Mouse (Mus musculus) heart, adult 2 months (tissue): ENCODE data around the gene Rassf3. TPM values are rescaled to one million over a fixed set of nuclear protein-coding genes. Genes with fewer than 3 reads are reported as not detected.

Source experiments
- DNase-seq, 2 experiments: peaks; one replicate each; pipeline ENCODE4 v3.0.0; 2021
- H3K27ac ChIP-seq: fragments of 200-600 bp; 2 replicates; pipeline ENCODE4 v1.8.1; 2022
- H3K27me3 ChIP-seq: fragments of 200-500 bp; 2 replicates; pipeline ENCODE4 v1.6.1; 2012; ENCODE audit warnings: mild to moderate bottlenecking, low read length, inconsistent platforms, mixed read lengths; ENCODE audit not compliant: control insufficient read depth, insufficient read depth
- H3K36me3 ChIP-seq: fragments of 200-500 bp; 2 replicates; pipeline ENCODE4 v1.6.1; 2012; ENCODE audit warnings: low read length, inconsistent platforms; ENCODE audit not compliant: control insufficient read depth, insufficient read depth
- H3K4me1 ChIP-seq: fragments of 200-500 bp; 2 replicates; pipeline ENCODE4 v1.6.1; 2011; ENCODE audit warnings: low read length; ENCODE audit not compliant: control insufficient read depth, insufficient read depth
- H3K4me3 ChIP-seq: fragments of 200-600 bp; 2 replicates; pipeline ENCODE4 v1.8.1; 2022
- H3K79me2 ChIP-seq: fragments of 200-500 bp; replicated peaks from 2 replicates; pipeline ENCODE4 v1.6.1; 2012; ENCODE audit warnings: mild to moderate bottlenecking, inconsistent platforms, low read length, moderate library complexity, mixed read lengths; ENCODE audit not compliant: control insufficient read depth, insufficient read depth
- H3K9ac ChIP-seq: fragments of 200-500 bp; 2 replicates; pipeline ENCODE4 v1.6.1; 2012; ENCODE audit warnings: low read depth, mild to moderate bottlenecking, control low read depth, inconsistent platforms, low read length, mixed read lengths
- CTCF ChIP-seq: fragments of 200-600 bp; IDR thresholded peaks from 2 replicates; pipeline ENCODE4 v1.8.1; 2022; ENCODE audit warnings: antibody characterized with exemption, mild to moderate bottlenecking, moderate library complexity
- EP300 ChIP-seq: fragments of 200-500 bp; IDR thresholded peaks from 2 replicates; pipeline ENCODE4 v1.6.1; 2011; ENCODE audit warnings: low read depth, low read length, control low read depth; ENCODE audit not compliant: insufficient read depth
- POLR2A ChIP-seq: fragments of 200-500 bp; IDR thresholded peaks from 2 replicates; pipeline ENCODE4 v1.6.1; 2011; ENCODE audit warnings: mild to moderate bottlenecking, low read depth, low read length, control low read depth; ENCODE audit not compliant: insufficient read depth
- WGBS: fragments of 180-500 bp; shearing (Covaris S2); methylation state at CpG from one replicate; pipeline ENCODE4 v1.1.7; 2018; 5-methylcytosine and 5-hydroxymethylcytosine counted together
- intact Hi-C: fragments of 180-260 bp; cut with DNase I; formaldehyde crosslinking; loops from one replicate; pipeline ENCODE4 v1.15.1; 2025
- polyA plus RNA-seq: library from polyadenylated mRNA; depleted of rRNA; stranded (reverse); fragments of >200 nt; gene quantifications from 2 replicates; pipeline ENCODE4 v1.2.3, GENCODE M21; 2012
- total RNA-seq, 2 experiments: library from RNA; stranded (reverse); gene quantifications; 2 replicates each; pipeline ENCODE4 v1.2.3; 2021

Rassf3 gene
- total and polyA plus RNA-seq, 3 experiments: 69.4 to 135 (median 134) TPM

- H3K4me1 ChIP-seq: peaks cover 45% of the 10 kb centered on the region
- H3K79me2 ChIP-seq: peaks cover 4% of the 10 kb centered on the region
- H3K27ac ChIP-seq: peak overlapping the region; percentile 93
- 11% methylated on average over 14 of the region's 14 CpGs for WGBS
- H3K4me3 ChIP-seq: peak overlapping the region; percentile 37
- intact Hi-C loops: loop anchor here (1.0 kb wide), 2 partner anchors 9 to 46 kb away; partner anchors contain the start of gene Rassf3
- DNase-seq: peak; percentile 70 to 73
- TF ChIP-seq POLR2A (peak; percentile 63), CTCF (no peak), EP300 (peak; percentile 94)
- H3K9ac ChIP-seq: peak overlapping the region; percentile 67
- H3K36me3 ChIP-seq: peaks cover 7% of the 10 kb centered on the region; the same call in 1 of the 2 replicates
- H3K27me3 ChIP-seq: no peaks in the 10 kb centered on the region
These were observed 46.0 kb downstream of the Rassf3 start for GRCm38 (mm10) chr10:121429981-121430682.

- 6% methylated on average over 8 of the region's 8 CpGs for WGBS
- Histone ChIP-seq H3K4me1 (peaks cover 45% of the 10 kb centered on the region), H3K36me3 (peaks cover 7% of the 10 kb centered on the region; the same call in 1 of the 2 replicates), H3K9ac (peak overlapping the region; percentile 67), H3K79me2 (peaks cover 4% of the 10 kb centered on the region), H3K27ac (peak overlapping the region; percentile 93), H3K4me3 (peak overlapping the region; percentile 37), H3K27me3 (no peaks in the 10 kb centered on the region)
- no peak for DNase-seq
- TF ChIP-seq POLR2A (no peak), CTCF (no peak), EP300 (no peak)
- intact Hi-C loops: no loop called here
These were observed 46.6 kb downstream of the Rassf3 start for GRCm38 (mm10) chr10:121429581-121429980.

GRCm38 (mm10) chr10:121429089-121429488 is 47.1 kb downstream of the Rassf3 start:
- Histone ChIP-seq H3K79me2 (peaks cover 4% of the 10 kb centered on the region), H3K4me3 (peak overlapping the region; percentile 37), H3K4me1 (peaks cover 47% of the 10 kb centered on the region), H3K9ac (no peak overlapping the region), H3K27me3 (no peaks in the 10 kb centered on the region), H3K27ac (peak overlapping the region; percentile 93), H3K36me3 (peaks cover 7% of the 10 kb centered on the region; the same call in 1 of the 2 replicates)
- intact Hi-C loops: no loop called here
- peak; percentile 64 to 70 for DNase-seq
- WGBS: 8% methylated on average over 2 of the region's 2 CpGs
- TF ChIP-seq POLR2A (peak; percentile 51; the same call in 1 of the 2 replicates), EP300 (peak; percentile 81), CTCF (no peak)

DNA sequence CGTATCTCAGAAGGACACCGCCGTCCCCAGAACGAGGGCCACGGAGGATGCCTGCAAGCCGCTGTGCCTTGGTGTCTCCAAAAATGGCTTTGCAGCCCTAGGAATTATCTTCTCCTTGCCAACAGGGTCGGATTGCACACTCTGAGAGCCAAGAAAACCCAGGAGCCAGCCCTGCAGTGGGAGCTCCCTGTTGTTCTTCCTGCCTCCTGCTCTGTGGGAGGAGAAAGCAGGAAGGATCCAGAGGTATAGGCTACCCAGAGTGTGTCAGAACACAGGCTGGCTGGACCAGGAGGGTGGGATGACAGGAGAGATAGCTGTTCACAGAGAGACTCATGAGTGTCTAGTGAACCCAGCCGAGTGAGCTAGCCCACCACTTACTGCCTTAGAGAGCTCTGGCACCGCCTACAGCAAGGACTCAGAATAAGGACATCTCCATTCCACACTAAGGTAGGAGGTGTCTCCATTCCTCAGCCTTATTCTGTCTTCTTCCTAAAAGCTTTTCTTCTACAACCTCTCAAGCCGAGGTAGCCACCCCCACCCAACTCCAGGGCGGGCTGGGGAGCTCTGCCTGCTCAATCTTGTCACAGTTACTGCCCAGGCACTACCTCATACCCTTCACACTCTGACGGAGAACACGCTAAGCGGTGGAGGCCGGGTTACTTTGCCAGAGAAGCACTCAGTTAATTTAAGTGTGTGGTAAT is 48.0 kb downstream of the Rassf3 start:
- peaks cover 5% of the 10 kb centered on the region for H3K79me2 ChIP-seq
- H3K27me3 ChIP-seq: no peaks in the 10 kb centered on the region
- peak overlapping the region; percentile 37 for H3K4me3 ChIP-seq
- DNase-seq: peak; percentile 55 to 63
- no peak for TF ChIP-seq EP300
- TF ChIP-seq POLR2A: 0 out of 2 replicates have a peak, but pooled peaks have one; percentile 28
- peak overlapping the region; percentile 55 for H3K9ac ChIP-seq
- H3K27ac ChIP-seq: peak overlapping the region; percentile 93
- 28% methylated on average over 15 of the region's 15 CpGs for WGBS
- H3K4me1 ChIP-seq: peaks cover 52% of the 10 kb centered on the region
- intact Hi-C loops: no loop called here
- H3K36me3 ChIP-seq: peaks cover 11% of the 10 kb centered on the region

DNA sequence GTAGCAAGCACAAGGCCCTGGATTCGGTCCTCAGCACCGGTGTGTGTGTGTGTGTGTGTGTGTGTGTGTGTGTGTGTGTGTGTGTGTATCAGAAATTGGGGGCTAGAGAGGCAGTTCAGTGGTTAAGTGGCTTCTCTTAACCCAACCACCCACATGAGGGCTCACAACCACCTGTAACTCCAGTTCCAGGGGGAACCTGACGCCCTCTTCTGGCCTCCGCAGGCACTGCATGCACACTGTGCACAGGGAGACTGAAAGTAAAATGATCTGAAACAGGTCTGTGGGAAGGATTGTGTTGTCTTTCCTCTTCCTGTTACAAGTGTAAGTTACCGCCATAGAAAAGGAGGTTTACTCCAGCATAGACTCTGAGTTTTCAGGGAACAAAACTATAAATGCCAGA is 49.0 kb downstream of the Rassf3 start:
- H3K27ac ChIP-seq: peak overlapping the region; percentile 93
- peaks cover 50% of the 10 kb centered on the region for H3K4me1 ChIP-seq
- intact Hi-C loops: no loop called here
- peaks cover 5% of the 10 kb centered on the region for H3K79me2 ChIP-seq
- peaks cover 11% of the 10 kb centered on the region for H3K36me3 ChIP-seq
- 50% methylated on average over 5 of the region's 5 CpGs for WGBS
- H3K27me3 ChIP-seq: no peaks in the 10 kb centered on the region
- no peak overlapping the region for H3K9ac ChIP-seq
- TF ChIP-seq CTCF (peak; percentile 72), POLR2A (no peak), EP300 (no peak)
- H3K4me3 ChIP-seq: peak overlapping the region; percentile 37; the same call in 1 of the 2 replicates
- peak in 1 of 2 experiments; percentile 62 for DNase-seq
